Mouse (Mus musculus) hindbrain, embryonic 10.5 days (tissue): Measurements from ENCODE around the gene Cxcr1. TPM values are rescaled to one million over a fixed set of nuclear protein-coding genes. Genes with fewer than 3 reads are reported as not detected.

ENCODE experiments used
- DNase-seq: peaks from one replicate; pipeline ENCODE4 v3.0.0-alpha.2; 2017; ENCODE audit warnings: low spot score
- H3K27ac ChIP-seq: fragments of 300-500 bp; sonication (generic); 2 replicates; pipeline ENCODE4 v1.5.1; 2016; ENCODE audit warnings: mild to moderate bottlenecking, moderate library complexity
- H3K27me3 ChIP-seq: fragments of 300-500 bp; sonication (generic); 2 replicates; pipeline ENCODE4 v1.6.1; 2016; ENCODE audit warnings: mild to moderate bottlenecking; ENCODE audit not compliant: poor library complexity, insufficient read depth, severe bottlenecking
- H3K36me3 ChIP-seq: fragments of 300-500 bp; sonication (generic); 2 replicates; pipeline ENCODE4 v1.6.1; 2016; ENCODE audit warnings: mild to moderate bottlenecking, moderate library complexity
- H3K4me1 ChIP-seq: fragments of 300-500 bp; sonication (generic); replicated peaks from 2 replicates; pipeline ENCODE4 v1.6.1; 2016; ENCODE audit warnings: mild to moderate bottlenecking
- H3K4me3 ChIP-seq: fragments of 300-500 bp; sonication (generic); 2 replicates; pipeline ENCODE4 v1.5.1; 2016; ENCODE audit warnings: mild to moderate bottlenecking, moderate library complexity
- H3K9me3 ChIP-seq: fragments of 300-500 bp; sonication (generic); 2 replicates; pipeline ENCODE4 v1.6.1; 2016; ENCODE audit warnings: mild to moderate bottlenecking, moderate library complexity
- WGBS: fragments of 180-500 bp; shearing (Covaris S2); methylation state at CpG from one replicate; pipeline ENCODE4 v1.1.7; 2016; 5-methylcytosine and 5-hydroxymethylcytosine counted together
- polyA plus RNA-seq: library from polyadenylated mRNA; unstranded; fragments of >200 nt; fragmentation: Nextera tagmentation; extraction: Ambion mirVana; gene quantifications from 2 replicates; pipeline ENCODE4 v1.2.1, GENCODE M21; 2016

Cxcr1 gene
- polyA plus RNA-seq, 1 experiment from 2014 or later = not detected

DNA sequence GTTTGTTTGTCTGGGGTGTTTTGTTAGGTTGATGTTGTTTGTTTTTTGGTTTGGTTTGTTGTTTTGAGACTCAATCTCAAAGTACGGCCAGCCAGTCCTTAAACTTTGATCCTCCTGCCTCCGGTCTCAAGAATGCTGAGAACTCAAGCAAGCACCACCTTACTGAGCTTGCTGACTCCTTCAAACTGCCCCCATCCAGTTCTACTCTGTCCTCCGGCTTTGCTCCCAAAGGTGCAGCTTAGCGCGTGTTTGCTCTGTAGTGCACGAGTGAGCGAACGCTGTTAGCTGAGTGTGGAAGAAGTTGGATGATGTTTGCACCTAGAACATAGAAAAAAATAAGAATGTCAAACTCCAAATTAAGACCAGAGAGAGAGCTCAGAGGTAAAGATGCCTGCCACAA is 14.5 kb upstream of the Cxcr1 start:
- Histone ChIP-seq H3K9me3 (no peaks in the 10 kb centered on the region), H3K36me3 (no peaks in the 10 kb centered on the region), H3K27me3 (no peaks in the 10 kb centered on the region), H3K27ac (no peak overlapping the region), H3K4me1 (no peaks in the 10 kb centered on the region; the same call in 1 of the 2 replicates), H3K4me3 (no peak overlapping the region)
- 90% methylated on average over 8 of the region's 8 CpGs for WGBS
- DNase-seq = no peak

DNA sequence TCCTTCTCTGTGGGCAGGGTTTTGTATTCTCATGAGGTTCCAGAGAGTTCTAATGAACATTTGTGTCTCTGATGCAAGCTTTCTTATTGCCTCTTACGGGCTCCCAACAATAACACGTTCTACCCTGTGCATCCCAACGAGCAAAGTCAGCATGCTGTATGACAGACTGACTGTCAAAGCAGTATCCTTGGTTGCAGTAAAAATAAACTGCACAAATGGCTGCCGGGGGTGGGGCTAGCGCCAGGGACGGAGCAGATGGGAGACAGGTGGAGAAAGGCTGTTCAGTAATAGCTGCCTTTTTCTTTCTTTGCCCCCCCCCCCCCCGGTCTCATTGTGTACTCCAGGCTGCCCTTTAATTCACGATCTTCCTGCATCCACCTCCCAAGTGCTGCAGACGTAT is 13.5 kb upstream of the Cxcr1 start:
- Histone ChIP-seq H3K9me3 (no peaks in the 10 kb centered on the region), H3K27ac (no peak overlapping the region), H3K4me1 (no peaks in the 10 kb centered on the region; the same call in 1 of the 2 replicates), H3K36me3 (no peaks in the 10 kb centered on the region), H3K27me3 (no peaks in the 10 kb centered on the region), H3K4me3 (no peak overlapping the region)
- 72% methylated on average over 9 of the region's 9 CpGs for WGBS
- DNase-seq = no peak

DNA sequence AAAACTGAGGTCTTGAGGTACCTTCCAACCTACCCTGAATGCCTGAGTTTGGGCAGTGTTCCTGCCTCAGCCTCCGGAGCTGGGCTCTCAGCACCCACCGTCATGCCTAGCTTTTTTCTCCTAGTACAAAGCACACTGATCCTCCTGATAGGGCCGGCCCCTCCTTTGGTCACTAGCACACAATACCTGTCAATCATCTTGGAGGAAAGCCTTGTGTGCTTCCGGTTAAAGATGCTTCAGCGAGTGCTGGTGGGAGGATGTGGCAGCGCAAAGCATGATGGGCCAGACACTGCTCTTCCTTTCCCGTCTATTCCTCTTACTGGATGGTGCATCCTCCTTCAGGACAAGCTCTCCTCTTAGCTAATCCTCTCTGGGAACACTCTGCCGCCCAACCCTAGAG is 12.2 kb upstream of the Cxcr1 start:
- Histone ChIP-seq H3K4me1 (no peaks in the 10 kb centered on the region; the same call in 1 of the 2 replicates), H3K9me3 (no peaks in the 10 kb centered on the region), H3K27me3 (no peaks in the 10 kb centered on the region), H3K27ac (no peak overlapping the region), H3K4me3 (no peak overlapping the region), H3K36me3 (no peaks in the 10 kb centered on the region)
- no peak for DNase-seq
- WGBS = 66% methylated on average over 8 of the region's 8 CpGs

DNA sequence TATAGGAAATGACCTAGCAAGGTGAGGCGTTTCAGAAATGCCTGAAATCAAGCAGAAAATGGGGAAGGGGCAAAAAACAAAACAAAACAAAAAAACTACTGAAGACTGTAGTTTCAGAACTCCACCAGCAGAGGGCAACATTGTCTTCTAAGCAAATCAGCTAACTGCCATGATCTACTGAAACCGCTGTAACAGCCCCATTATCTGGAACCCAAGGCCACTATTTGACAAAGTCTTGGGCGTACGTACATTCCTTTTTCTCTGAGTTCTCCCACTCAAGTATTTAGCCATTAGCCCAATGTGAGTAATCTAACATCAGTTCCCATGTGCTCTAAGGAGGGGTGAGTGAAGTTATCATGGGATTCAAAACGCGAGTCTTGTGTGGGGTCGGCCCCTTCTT is 11.4 kb upstream of the Cxcr1 start:
- Histone ChIP-seq H3K4me3 (no peak overlapping the region), H3K4me1 (no peaks in the 10 kb centered on the region; the same call in 1 of the 2 replicates), H3K9me3 (no peaks in the 10 kb centered on the region), H3K27ac (no peak overlapping the region), H3K27me3 (no peaks in the 10 kb centered on the region), H3K36me3 (no peaks in the 10 kb centered on the region)
- 64% methylated on average over 7 of the region's 7 CpGs for WGBS
- peak; percentile 12 for DNase-seq

DNA sequence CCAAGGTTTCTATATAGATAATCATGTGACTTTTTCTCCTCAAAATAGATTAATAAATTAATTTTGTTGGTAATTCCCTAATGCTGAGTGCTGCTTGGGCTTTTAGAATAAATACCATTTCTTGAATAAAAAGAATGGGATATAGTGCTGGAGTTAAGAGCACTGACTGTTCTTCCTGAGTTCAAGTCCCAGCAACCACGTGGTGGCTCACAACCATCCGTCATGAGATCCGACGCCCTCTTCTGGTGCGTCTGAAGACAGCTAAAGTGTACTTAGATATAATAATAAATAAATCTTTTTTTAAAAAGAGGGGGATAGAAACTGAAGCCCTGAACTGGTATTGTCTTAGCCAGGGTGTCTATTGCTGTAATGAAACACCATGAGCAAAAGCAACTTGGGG is 9.0 kb upstream of the Cxcr1 start:
- Histone ChIP-seq H3K9me3 (no peaks in the 10 kb centered on the region), H3K36me3 (no peaks in the 10 kb centered on the region), H3K4me1 (no peaks in the 10 kb centered on the region; the same call in 1 of the 2 replicates), H3K27me3 (no peaks in the 10 kb centered on the region), H3K4me3 (no peak overlapping the region), H3K27ac (no peak overlapping the region)
- 69% methylated on average over 5 of the region's 5 CpGs for whole genome bisulfite sequencing
- no peak for DNase-seq

DNA sequence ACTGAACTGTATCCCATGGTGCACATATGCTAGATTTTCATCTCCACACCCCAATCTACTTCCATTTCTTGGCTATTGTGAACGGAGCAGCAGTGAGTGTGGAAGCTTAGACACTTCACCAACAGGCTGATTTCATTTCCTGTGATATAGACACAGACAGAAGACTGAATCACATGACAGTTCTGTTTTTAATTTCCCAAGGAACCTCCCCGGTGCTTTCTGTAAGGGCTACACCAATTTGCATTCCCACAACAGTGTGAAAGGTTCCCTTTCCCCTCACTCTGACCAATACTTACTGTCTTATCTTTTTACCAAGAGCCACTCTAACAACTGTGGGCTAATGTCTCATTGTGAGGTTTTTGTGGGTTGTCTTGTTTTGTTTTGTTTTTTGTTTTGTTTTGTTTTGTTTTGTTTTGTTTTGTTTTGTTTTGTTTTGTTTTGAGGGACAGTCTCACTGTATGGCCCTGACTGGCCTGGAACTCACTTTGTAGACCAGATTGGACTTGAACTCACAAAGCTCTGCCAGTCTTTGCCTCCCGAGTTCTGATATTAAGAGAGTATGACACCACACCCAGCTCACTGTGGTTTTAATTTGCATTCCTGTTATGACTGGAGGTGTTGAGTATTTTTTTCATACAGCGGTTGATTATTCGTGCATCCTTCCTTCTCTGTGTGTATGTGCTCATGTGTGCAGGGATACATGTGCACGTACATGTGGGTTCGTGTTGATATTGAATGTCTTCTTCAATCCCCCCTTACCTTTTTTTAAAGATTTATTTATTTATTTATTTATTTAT is 6.8 kb upstream of the Cxcr1 start:
- DNase-seq = no peak

DNA sequence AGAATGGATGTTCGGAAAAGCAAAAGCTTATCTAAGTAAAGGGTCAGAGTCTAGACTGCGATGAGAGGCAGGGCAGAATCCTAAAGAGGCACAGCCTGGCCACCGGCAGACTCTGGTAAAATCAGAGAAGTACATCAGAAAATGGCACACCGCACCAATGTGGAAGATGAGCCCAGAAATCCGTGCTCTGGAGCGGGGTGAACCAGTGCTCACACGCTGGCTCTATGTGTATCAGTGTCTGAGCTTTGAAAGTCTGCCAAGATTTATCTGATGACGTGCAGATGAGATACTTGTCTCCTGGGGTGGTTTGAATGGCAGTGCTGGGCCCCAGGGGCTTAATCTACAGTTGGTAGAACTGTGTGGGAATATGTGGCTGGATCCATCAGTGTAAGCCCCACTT is 4.6 kb upstream of the Cxcr1 start:
- H3K4me3 ChIP-seq = no peak overlapping the region
- H3K9me3 ChIP-seq = no peaks in the 10 kb centered on the region
- DNase-seq = no peak
- H3K4me1 ChIP-seq = no peaks in the 10 kb centered on the region
- H3K27ac ChIP-seq = no peak overlapping the region
- WGBS = 91% methylated on average over 8 of the region's 8 CpGs
- H3K27me3 ChIP-seq = no peaks in the 10 kb centered on the region
- H3K36me3 ChIP-seq = no peaks in the 10 kb centered on the region

More for the DNA sequence above, 6.8 kb upstream of the Cxcr1 start:
- no peak overlapping the region for H3K4me3 ChIP-seq
- no peaks in the 10 kb centered on the region for H3K27me3 ChIP-seq
- no peaks in the 10 kb centered on the region for H3K9me3 ChIP-seq
- H3K4me1 ChIP-seq = no peaks in the 10 kb centered on the region; the same call in 1 of the 2 replicates
- no peak overlapping the region for H3K27ac ChIP-seq
- 82% methylated on average over 7 of the region's 7 CpGs for WGBS
- H3K36me3 ChIP-seq = no peaks in the 10 kb centered on the region

DNA sequence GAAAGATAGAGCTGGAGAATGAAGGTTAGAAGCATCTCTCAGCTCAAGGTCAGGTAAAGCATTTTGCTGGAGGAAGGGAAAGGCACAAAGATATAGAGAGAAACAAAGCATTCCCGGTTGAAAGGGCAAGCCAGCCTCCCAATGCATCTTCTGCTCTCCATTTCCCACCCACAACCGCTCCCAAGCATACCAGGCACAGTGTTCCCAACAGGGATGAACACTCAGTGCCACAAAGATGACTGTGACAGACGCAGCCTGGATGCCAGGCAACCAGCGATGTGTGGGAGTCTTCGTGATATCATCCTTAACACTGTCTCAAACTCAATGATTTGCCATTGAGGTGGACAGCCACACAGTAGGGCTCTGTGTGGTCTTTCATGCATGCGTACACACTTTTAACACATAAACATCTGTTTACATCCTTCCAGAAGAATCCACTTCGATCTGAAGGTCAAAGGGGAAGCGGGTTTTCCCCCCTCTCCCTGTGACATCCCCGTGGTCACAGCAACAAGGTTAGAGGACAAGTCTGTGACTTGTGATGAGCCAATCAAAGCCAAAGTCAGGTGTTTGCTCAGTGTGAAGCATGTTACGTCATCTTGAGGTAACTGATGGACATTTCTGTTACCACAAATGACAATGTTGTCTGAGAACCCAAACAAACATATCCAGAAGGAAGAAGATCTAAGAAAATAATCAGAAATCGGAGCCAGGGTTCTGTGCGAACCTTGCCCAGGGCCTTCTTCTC is 3.5 kb upstream of the Cxcr1 start:
- H3K27me3 ChIP-seq = no peaks in the 10 kb centered on the region
- H3K36me3 ChIP-seq = no peaks in the 10 kb centered on the region
- no peak overlapping the region for H3K27ac ChIP-seq
- no peak for DNase-seq
- H3K9me3 ChIP-seq = no peaks in the 10 kb centered on the region
- no peaks in the 10 kb centered on the region for H3K4me1 ChIP-seq
- 79% methylated on average over 12 of the region's 12 CpGs for WGBS
- H3K4me3 ChIP-seq = no peak overlapping the region

DNA sequence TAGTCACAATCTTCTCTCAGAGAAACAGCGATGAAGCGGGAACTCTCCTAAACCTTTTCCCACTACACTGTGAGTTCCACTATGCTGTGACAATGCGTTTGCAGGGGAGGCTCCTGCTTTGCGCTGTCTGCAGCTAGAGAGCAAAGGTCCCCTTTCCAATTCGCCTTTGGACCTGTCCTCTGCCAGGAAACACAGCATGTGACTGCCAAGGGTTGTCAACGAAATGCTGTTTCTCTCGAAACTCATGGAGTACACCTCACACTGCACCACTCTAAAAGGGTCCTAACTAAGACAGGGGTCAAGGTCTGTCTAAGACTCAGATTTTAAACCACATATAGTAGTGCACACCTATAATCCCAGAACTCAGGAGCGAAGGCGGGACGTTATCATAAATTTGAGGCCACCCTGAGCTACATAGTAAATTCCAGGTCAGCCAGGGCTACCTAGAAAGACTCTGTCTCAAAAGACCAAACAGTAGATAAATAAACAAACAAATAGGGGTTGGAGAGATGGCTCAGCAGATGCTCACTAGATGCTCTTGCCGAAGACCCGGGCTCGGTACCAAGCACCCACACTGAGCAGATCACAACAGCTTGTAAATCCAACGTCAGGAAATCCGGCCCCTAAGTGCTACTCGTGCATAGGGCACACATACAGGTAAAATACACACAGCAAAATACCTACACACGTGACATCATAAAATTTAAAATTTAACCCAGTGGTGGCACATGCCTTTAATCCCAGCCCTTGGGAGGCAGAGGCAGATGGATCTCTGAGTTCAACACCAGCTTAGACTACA is 2.4 kb upstream of the Cxcr1 start:
- H3K27me3 ChIP-seq = no peaks in the 10 kb centered on the region
- WGBS = 81% methylated on average over 17 of the region's 17 CpGs
- no peaks in the 10 kb centered on the region for H3K4me1 ChIP-seq
- DNase-seq = no peak
- H3K36me3 ChIP-seq = no peaks in the 10 kb centered on the region
- no peaks in the 10 kb centered on the region for H3K9me3 ChIP-seq
- no peak overlapping the region for H3K27ac ChIP-seq
- no peak overlapping the region for H3K4me3 ChIP-seq

DNA sequence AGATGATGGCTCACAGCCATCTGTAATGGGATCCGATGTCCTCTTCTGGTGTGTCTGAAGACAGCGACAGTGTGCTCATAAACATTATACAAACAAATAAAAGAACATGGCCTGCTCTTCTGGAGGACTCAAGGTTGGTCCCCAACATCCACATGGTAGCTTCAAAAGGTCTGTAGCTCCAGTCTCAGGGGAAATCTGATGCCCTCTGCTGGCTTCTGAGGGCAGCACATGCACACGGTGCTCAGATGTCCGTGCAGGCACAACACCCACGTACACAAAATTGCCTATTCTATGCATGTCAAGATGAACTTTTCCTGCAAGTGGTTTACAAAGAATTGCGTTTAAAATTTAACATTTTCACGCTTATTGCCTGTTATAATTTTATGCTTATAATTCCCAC is 1.5 kb upstream of the Cxcr1 start:
- Histone ChIP-seq H3K4me3 (no peak overlapping the region), H3K4me1 (no peaks in the 10 kb centered on the region), H3K27ac (no peak overlapping the region), H3K9me3 (no peaks in the 10 kb centered on the region), H3K27me3 (no peaks in the 10 kb centered on the region), H3K36me3 (no peaks in the 10 kb centered on the region)
- WGBS = 54% methylated on average over 7 of the region's 7 CpGs
- DNase-seq = no peak

DNA sequence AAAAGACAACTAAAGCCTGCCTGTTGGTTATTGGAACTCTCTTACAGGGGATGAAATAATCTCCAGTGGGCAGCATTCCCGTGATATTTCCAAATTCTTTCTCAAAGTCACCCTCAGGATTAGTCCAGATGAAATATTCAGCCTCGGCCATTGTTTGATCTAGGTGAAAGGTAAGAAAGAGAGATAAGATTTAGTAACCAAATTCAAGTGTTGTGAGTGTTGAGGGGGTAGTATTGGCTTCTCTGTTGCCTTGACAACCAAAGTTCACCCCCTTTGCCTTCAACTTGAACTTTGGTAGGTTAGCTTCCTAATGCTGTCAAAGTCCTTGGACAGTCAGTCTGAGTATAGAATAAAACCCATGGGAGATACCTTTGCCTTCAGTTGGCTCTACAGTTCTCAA is 1.7 kb downstream of the Cxcr1 start:
- Histone ChIP-seq H3K36me3 (no peaks in the 10 kb centered on the region), H3K9me3 (no peaks in the 10 kb centered on the region), H3K4me1 (no peaks in the 10 kb centered on the region), H3K27me3 (no peaks in the 10 kb centered on the region), H3K27ac (no peak overlapping the region), H3K4me3 (no peak overlapping the region)
- 87% methylated on average over 2 of the region's 2 CpGs for WGBS
- no peak for DNase-seq

DNA sequence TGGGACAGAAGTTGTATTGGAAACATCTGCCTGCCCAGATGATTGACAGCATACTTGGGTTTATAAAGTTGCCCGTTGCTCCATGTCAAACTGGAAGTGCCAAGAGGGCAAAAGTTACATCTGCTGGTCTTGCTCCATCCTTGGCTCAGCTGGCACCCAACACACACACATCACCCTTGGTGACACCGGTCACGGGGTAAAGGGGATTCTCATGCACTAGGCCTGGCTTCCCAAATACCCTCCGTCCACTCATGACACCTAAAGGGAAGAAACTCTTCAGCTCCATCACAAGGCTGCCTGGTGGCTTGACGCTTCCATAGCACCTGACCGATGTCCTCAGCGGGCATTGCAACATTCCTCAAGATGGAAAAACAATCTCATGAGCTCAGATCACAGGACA is 4.0 kb downstream of the Cxcr1 start:
- 94% methylated on average over 7 of the region's 7 CpGs for WGBS
- H3K4me3 ChIP-seq = no peak overlapping the region

DNA sequence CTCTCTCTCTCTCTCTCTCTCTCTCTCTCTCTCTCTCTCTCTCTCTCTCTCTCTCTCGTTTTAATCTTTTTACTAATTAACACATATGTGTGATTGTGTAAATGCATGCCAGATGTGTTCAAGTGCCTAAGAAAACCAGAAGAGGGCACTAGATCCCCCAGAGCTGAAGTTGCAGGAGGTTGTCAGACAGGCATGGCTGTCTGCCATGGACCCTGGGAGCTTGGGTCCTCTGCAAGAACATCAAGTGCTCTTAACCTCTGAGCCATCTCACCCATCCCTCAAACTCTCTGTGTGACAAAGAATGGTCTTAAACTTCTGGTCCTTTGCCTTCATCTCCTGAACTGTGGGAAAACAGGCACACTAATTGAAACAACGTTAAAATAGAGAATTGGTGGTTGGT is 11.4 kb downstream of the Cxcr1 start:
- no peak for DNase-seq
- Histone ChIP-seq H3K9me3 (no peaks in the 10 kb centered on the region), H3K4me3 (no peak overlapping the region), H3K27ac (no peak overlapping the region), H3K36me3 (no peaks in the 10 kb centered on the region), H3K27me3 (no peaks in the 10 kb centered on the region), H3K4me1 (peaks cover 6% of the 10 kb centered on the region; the same call in 1 of the 2 replicates)
- 68% methylated on average over 2 of the region's 2 CpGs for WGBS

More for the DNA sequence above, 4.0 kb downstream of the Cxcr1 start:
- Histone ChIP-seq H3K27me3 (no peaks in the 10 kb centered on the region), H3K4me1 (no peaks in the 10 kb centered on the region), H3K9me3 (no peaks in the 10 kb centered on the region), H3K27ac (no peak overlapping the region), H3K36me3 (no peaks in the 10 kb centered on the region)
- DNase-seq = no peak
